Mouse (Mus musculus) limb, embryonic 12.5 days (tissue): Measurements from ENCODE around the gene Supt4a. TPM values are rescaled to one million over a fixed set of nuclear protein-coding genes. Genes with fewer than 3 reads are reported as not detected.

Experiments used
- ATAC-seq: fragments of 200-750 bp; cut with Nextera tagmentation; 2 replicates; pipeline ENCODE4 v1.8.0; 2017; ENCODE audit warnings: low read depth, moderate TSS enrichment; ENCODE audit not compliant: insufficient number of reproducible peaks, insufficient read depth, low FRiP score, low TSS enrichment
- H3K27ac ChIP-seq: fragments of 300-500 bp; sonication (generic); 2 replicates; pipeline ENCODE4 v1.5.1; 2016; ENCODE audit warnings: mild to moderate bottlenecking, moderate library complexity
- H3K27me3 ChIP-seq: fragments of 300-500 bp; sonication (generic); 2 replicates; pipeline ENCODE4 v1.6.1; 2016; ENCODE audit warnings: mild to moderate bottlenecking, moderate library complexity
- H3K36me3 ChIP-seq: fragments of 300-500 bp; sonication (generic); 2 replicates; pipeline ENCODE4 v1.6.1; 2016; ENCODE audit warnings: mild to moderate bottlenecking, moderate library complexity
- H3K4me1 ChIP-seq: fragments of 300-500 bp; sonication (generic); replicated peaks from 2 replicates; pipeline ENCODE4 v1.6.1; 2016
- H3K4me2 ChIP-seq: fragments of 300-500 bp; sonication (generic); 2 replicates; pipeline ENCODE4 v1.6.1; 2016; ENCODE audit warnings: mild to moderate bottlenecking, moderate library complexity
- H3K4me3 ChIP-seq: fragments of 300-500 bp; sonication (generic); replicated peaks from 2 replicates; pipeline ENCODE4 v1.5.1; 2016; ENCODE audit warnings: mild to moderate bottlenecking
- H3K9ac ChIP-seq: fragments of 300-500 bp; sonication (generic); replicated peaks from 2 replicates; pipeline ENCODE4 v1.6.1; 2016; ENCODE audit warnings: mild to moderate bottlenecking, moderate library complexity
- H3K9me3 ChIP-seq: fragments of 300-500 bp; sonication (generic); 2 replicates; pipeline ENCODE4 v1.6.1; 2016; ENCODE audit warnings: mild to moderate bottlenecking, moderate library complexity
- WGBS: fragments of 180-500 bp; shearing (Covaris S2); methylation state at CpG from one replicate; pipeline ENCODE4 v1.1.7; 2016; 5-methylcytosine and 5-hydroxymethylcytosine counted together
- polyA plus RNA-seq: library from polyadenylated mRNA; unstranded; fragments of >200 nt; fragmentation: Nextera tagmentation; extraction: Ambion mirVana; gene quantifications from 2 replicates; pipeline ENCODE4 v1.2.1, GENCODE M21; 2016

The Supt4a gene
- polyA plus RNA-seq, 1 experiment from 2014 or later, result 167 TPM

- Histone ChIP-seq H3K27me3 (0 out of 2 replicates have a peak, but pooled peaks cover 11% of the 10 kb centered on the region), H3K9ac (no peak overlapping the region), H3K4me2 (no peak overlapping the region), H3K27ac (no peak overlapping the region), H3K4me3 (no peak overlapping the region), H3K36me3 (no peaks in the 10 kb centered on the region), H3K4me1 (peaks cover 20% of the 10 kb centered on the region), H3K9me3 (no peaks in the 10 kb centered on the region)
- no peak for ATAC-seq
- WGBS, result 65% methylated on average over 8 of the region's 8 CpGs
These were observed 29.8 kb upstream of the Supt4a start for GRCm38 (mm10) chr11:87707570-87707969.

GRCm38 (mm10) chr11:87708979-87709378, 28.4 kb upstream of the Supt4a start:
- Histone ChIP-seq H3K36me3 (no peaks in the 10 kb centered on the region), H3K27ac (no peak overlapping the region), H3K4me1 (peaks cover 20% of the 10 kb centered on the region), H3K4me3 (no peak overlapping the region), H3K27me3 (0 out of 2 replicates have a peak, but pooled peaks cover 11% of the 10 kb centered on the region), H3K4me2 (peak overlapping the region; percentile 59; the same call in 1 of the 2 replicates), H3K9me3 (no peaks in the 10 kb centered on the region), H3K9ac (no peak overlapping the region)
- 79% methylated on average over 5 of the region's 5 CpGs for WGBS
- no peak for ATAC-seq

GRCm38 (mm10) chr11:87709513-87710261, 27.7 kb upstream of the Supt4a start:
- peak overlapping the region; percentile 59 for H3K4me2 ChIP-seq
- H3K4me1 ChIP-seq, result peaks cover 20% of the 10 kb centered on the region
- peak overlapping the region; percentile 35; the same call in 1 of the 2 replicates for H3K9ac ChIP-seq
- peak overlapping the region; percentile 35; the same call in 1 of the 2 replicates for H3K27ac ChIP-seq
- no peaks in the 10 kb centered on the region for H3K9me3 ChIP-seq
- H3K27me3 ChIP-seq, result 0 out of 2 replicates have a peak, but pooled peaks cover 11% of the 10 kb centered on the region
- peak; percentile 75; the same call in 1 of the 2 replicates for ATAC-seq
- WGBS, result 4% methylated on average over 21 of the region's 21 CpGs
- H3K4me3 ChIP-seq, result peak overlapping the region; percentile 31
- H3K36me3 ChIP-seq, result no peaks in the 10 kb centered on the region

- Histone ChIP-seq H3K36me3 (no peaks in the 10 kb centered on the region), H3K9me3 (no peaks in the 10 kb centered on the region), H3K27ac (no peak overlapping the region), H3K27me3 (0 out of 2 replicates have a peak, but pooled peaks cover 11% of the 10 kb centered on the region), H3K4me2 (peak overlapping the region; percentile 59), H3K4me1 (peaks cover 20% of the 10 kb centered on the region), H3K4me3 (peak overlapping the region; percentile 31), H3K9ac (peak overlapping the region; percentile 35; the same call in 1 of the 2 replicates)
- 48% methylated on average over 7 of the region's 7 CpGs for whole genome bisulfite sequencing
- no peak for ATAC-seq
These were observed 27.1 kb upstream of the Supt4a start for GRCm38 (mm10) chr11:87710262-87710615.

- ATAC-seq, result no peak
- Histone ChIP-seq H3K4me1 (peaks cover 20% of the 10 kb centered on the region), H3K27ac (no peak overlapping the region), H3K4me3 (no peak overlapping the region), H3K9me3 (no peaks in the 10 kb centered on the region), H3K4me2 (no peak overlapping the region), H3K9ac (no peak overlapping the region), H3K27me3 (0 out of 2 replicates have a peak, but pooled peaks cover 11% of the 10 kb centered on the region), H3K36me3 (no peaks in the 10 kb centered on the region)
- WGBS, result 87% methylated on average over 4 of the region's 4 CpGs
These were observed 25.2 kb upstream of the Supt4a start for GRCm38 (mm10) chr11:87712188-87712587.

GRCm38 (mm10) chr11:87715999-87716398, 21.4 kb upstream of the Supt4a start:
- Histone ChIP-seq H3K9ac (no peak overlapping the region), H3K4me1 (0 out of 2 replicates have a peak, but pooled peaks cover 3% of the 10 kb centered on the region), H3K27me3 (no peaks in the 10 kb centered on the region; the same call in 1 of the 2 replicates), H3K36me3 (no peaks in the 10 kb centered on the region), H3K4me3 (no peak overlapping the region), H3K27ac (no peak overlapping the region), H3K4me2 (no peak overlapping the region), H3K9me3 (no peaks in the 10 kb centered on the region)
- 86% methylated on average over 4 of the region's 4 CpGs for WGBS
- ATAC-seq, result no peak

GRCm38 (mm10) chr11:87719526-87719925, 17.8 kb upstream of the Supt4a start:
- H3K36me3 ChIP-seq, result no peaks in the 10 kb centered on the region
- H3K27me3 ChIP-seq, result no peaks in the 10 kb centered on the region; the same call in 1 of the 2 replicates
- no peak overlapping the region for H3K27ac ChIP-seq
- H3K4me2 ChIP-seq, result no peak overlapping the region
- no peak for ATAC-seq
- no peaks in the 10 kb centered on the region for H3K4me1 ChIP-seq
- no peaks in the 10 kb centered on the region for H3K9me3 ChIP-seq
- H3K4me3 ChIP-seq, result no peak overlapping the region
- H3K9ac ChIP-seq, result no peak overlapping the region
- WGBS, result 79% methylated on average over 7 of the region's 7 CpGs

GRCm38 (mm10) chr11:87720324-87720723, 17.0 kb upstream of the Supt4a start:
- WGBS, result 59% methylated on average over 9 of the region's 9 CpGs
- ATAC-seq, result no peak

GRCm38 (mm10) chr11:87720839-87721238, 16.5 kb upstream of the Supt4a start:
- H3K27ac ChIP-seq, result no peak overlapping the region
- H3K36me3 ChIP-seq, result no peaks in the 10 kb centered on the region
- H3K4me1 ChIP-seq, result peaks cover 6% of the 10 kb centered on the region
- 72% methylated on average over 9 of the region's 9 CpGs for WGBS
- no peak for ATAC-seq
- H3K4me3 ChIP-seq, result no peak overlapping the region
- no peak overlapping the region for H3K4me2 ChIP-seq
- no peaks in the 10 kb centered on the region; the same call in 1 of the 2 replicates for H3K27me3 ChIP-seq
- H3K9ac ChIP-seq, result no peak overlapping the region
- H3K9me3 ChIP-seq, result no peaks in the 10 kb centered on the region

More at GRCm38 (mm10) chr11:87720324-87720723, 17.0 kb upstream of the Supt4a start:
- Histone ChIP-seq H3K4me2 (no peak overlapping the region), H3K4me3 (no peak overlapping the region), H3K27me3 (no peaks in the 10 kb centered on the region; the same call in 1 of the 2 replicates), H3K4me1 (0 out of 2 replicates have a peak, but pooled peaks cover 2% of the 10 kb centered on the region), H3K27ac (no peak overlapping the region), H3K36me3 (no peaks in the 10 kb centered on the region), H3K9me3 (no peaks in the 10 kb centered on the region), H3K9ac (no peak overlapping the region)

GRCm38 (mm10) chr11:87722168-87722567, 15.2 kb upstream of the Supt4a start:
- ATAC-seq, result no peak
- H3K9ac ChIP-seq, result no peak overlapping the region
- H3K27me3 ChIP-seq, result no peaks in the 10 kb centered on the region; the same call in 1 of the 2 replicates
- no peak overlapping the region for H3K27ac ChIP-seq
- no peaks in the 10 kb centered on the region for H3K9me3 ChIP-seq
- WGBS, result 84% methylated on average over 3 of the region's 3 CpGs
- no peak overlapping the region for H3K4me2 ChIP-seq
- H3K36me3 ChIP-seq, result no peaks in the 10 kb centered on the region
- H3K4me1 ChIP-seq, result peaks cover 11% of the 10 kb centered on the region
- no peak overlapping the region for H3K4me3 ChIP-seq

- Histone ChIP-seq H3K27ac (no peak overlapping the region), H3K9me3 (no peaks in the 10 kb centered on the region), H3K36me3 (no peaks in the 10 kb centered on the region), H3K9ac (no peak overlapping the region), H3K4me1 (peaks cover 11% of the 10 kb centered on the region), H3K4me3 (no peak overlapping the region), H3K4me2 (no peak overlapping the region), H3K27me3 (no peaks in the 10 kb centered on the region; the same call in 1 of the 2 replicates)
- WGBS, result 84% methylated on average over 4 of the region's 4 CpGs
- no peak for ATAC-seq
These were observed 14.5 kb upstream of the Supt4a start for GRCm38 (mm10) chr11:87722891-87723290.
